Mouse (Mus musculus): ENCODE measurements around the gene Enoph1.

The Enoph1 gene

DNA sequence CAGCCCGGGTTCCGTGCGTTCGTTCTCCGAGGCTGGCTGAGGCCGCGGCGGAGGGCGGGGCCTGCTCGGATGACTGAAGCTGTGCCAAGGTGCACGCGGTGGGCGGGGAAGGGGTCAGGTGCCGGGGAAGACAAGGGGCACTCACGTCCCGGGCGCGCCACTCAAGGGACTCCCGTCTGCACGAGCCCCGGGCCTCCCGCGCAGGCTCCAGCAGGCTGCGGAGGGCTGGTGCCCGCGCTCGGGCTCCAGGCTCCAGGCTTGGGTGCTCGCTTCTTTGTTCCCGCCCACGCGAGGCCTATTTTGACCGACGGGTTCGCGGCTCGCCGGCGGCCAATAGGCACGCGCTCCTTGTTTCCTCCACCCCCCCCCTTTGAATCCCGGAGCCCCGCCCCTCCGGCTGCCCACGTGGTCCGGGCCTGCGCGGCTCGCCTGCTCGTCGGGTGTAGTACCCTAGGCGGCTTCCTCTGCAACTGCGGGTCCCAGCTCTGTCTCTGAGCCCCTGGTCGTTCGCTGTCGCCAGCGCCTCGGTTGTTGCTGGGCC is at the start of gene Enoph1, which contains the start of gene Hnrnpdl:
Enoph1 (plus strand) TSS at position 384 of the 541 bp plus-strand sequence.
Hnrnpdl (minus strand) TSS at position 63 of the 541 bp plus-strand sequence.
- DNase-seq (ENCODE audit: low spot score in 2 of 2): peak; percentile 95 to 98

DNA sequence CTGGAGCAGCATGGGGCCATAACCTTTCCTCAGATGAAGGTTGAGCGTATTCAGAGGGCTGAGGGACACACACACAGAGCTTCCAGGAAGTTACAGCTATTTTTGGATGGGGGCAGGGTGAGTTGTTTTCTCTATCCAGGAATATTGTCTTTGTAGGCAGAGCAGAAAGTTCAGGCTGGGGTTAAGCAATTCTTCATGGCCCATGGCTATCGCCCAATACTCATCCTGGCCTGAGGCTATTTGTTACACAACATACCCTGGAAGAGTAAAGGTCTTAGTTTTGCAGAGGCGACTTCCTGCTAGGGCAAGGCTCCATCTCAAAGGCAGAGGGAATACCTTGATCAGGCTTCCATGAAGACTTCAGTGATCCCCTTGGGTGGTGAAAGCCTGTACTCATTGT is 45.6 kb upstream of the Enoph1 start:
- DNase-seq (ENCODE audit: low spot score in 2 of 2): no peak

DNA sequence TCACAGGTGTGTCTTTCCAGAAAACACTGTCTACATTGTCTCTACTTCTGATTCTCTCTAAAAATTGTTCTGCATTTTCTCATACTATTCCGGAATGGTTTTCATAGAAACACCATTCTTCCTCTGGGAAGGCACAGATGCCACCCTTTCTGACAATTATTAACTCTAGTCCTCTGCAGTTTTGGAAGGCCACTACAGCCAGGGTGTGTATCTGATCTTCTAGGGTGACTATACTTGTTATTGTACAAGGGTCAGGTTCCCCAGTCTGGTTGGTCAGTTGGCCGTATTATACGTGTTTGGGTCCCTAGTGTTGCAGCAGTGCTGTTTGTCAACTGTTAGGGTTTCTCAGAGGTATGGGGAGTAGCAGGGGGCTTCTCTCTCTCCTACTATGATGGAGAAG is 45.1 kb upstream of the Enoph1 start:
- DNase-seq (ENCODE audit: low spot score in 2 of 2): no peak

DNA sequence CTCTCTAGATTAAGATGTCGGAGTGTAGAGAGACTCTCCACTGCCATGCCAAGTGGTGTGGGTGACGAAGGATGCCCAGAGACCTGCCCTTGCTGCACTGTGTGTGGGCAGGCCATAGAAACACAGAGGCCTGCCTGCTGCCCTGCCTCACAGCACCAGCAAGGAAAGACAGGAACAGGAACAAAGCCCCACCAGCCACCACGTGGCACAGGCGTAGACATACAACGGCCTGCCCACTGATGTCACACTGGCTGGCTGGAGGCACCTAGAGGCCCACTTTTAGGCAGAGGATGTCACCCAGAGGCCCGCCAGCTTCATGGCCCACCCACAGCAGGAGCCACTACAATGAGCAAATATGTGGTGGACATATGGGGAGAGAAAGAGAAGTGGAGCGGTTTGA is 39.7 kb upstream of the Enoph1 start:
- DNase-seq (ENCODE audit: low spot score in 2 of 2): no peak

DNA sequence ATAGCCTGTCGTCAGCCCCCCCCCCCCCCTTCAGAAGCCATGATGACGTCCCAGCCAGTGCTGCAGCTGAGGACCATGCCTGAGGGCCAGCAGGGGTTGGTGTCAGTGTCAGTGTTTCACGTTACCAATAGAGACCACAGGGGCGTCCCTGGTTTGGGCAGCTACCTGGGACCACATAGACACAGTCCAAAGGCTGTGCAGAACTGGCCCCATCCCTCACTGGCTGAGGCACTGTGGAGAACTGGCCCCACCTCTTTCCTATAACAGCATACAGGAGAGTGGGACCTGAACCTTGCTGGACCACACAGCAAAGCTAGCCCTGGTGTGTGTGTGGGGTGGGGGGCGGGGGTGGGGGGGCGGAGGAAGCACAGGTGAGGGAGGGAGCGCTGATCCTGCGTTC is 39.3 kb upstream of the Enoph1 start:
- no peak for DNase-seq (ENCODE audit: low spot score in 2 of 2)

DNA sequence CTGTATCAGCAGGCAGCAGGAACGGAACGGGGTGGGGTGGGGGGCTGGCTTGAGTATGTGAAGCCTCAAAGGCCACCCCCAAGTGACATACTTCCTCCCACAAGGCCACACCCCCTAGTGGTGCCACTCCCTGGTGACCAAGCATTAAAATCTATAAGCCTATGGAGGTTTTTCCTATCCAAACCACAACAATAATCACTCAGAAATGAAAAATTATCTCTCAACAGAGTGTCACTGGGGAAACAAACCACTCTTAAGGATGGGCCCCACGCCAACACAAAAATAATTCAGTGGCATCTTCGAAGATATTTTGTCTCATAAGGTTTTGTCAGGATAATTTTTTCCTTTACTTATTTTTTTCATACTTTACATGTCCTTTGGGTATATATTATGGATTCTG is 35.9 kb upstream of the Enoph1 start:
- no peak for DNase-seq (ENCODE audit: low spot score in 2 of 2)

DNA sequence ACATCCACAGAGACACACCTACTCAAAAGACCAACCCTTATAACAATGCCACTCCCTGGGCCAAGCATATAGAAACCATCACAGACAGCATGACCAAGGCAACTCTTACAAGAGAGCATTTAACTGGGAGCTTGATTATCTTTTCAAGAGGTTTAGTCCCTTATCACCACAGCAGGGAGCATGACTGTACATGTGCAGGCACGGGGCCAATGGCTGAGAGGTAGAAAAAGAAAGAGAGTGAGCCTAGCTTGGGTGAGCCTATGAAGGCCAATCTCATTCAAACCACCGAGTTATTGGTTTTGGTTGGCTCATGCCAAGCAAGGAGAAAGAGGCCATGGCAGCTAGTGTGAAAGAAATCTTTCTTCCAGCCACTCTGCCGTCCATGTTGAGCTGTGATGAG is 34.4 kb upstream of the Enoph1 start:
- DNase-seq (ENCODE audit: low spot score in 2 of 2): no peak

DNA sequence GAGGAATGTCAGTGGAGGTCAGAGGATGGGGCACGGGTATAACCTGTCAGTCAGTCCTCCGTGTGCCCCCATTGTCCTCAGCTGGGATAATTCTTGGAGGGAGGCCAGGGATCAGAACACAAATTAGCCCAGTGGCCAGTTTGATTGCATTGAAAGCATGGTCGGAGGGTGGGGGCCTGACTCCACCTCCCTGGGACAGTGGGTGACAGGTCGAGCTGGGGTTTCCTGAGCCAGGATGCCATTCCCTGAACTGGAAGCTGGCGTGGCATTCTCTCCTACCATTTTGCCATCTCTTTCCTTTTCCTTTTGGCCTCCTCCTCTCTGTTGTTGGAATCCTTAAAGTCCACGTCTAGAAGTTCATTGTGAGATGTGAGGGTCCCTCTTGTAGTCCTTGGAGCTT is 33.9 kb upstream of the Enoph1 start:
- no peak for DNase-seq (ENCODE audit: low spot score in 2 of 2)

DNA sequence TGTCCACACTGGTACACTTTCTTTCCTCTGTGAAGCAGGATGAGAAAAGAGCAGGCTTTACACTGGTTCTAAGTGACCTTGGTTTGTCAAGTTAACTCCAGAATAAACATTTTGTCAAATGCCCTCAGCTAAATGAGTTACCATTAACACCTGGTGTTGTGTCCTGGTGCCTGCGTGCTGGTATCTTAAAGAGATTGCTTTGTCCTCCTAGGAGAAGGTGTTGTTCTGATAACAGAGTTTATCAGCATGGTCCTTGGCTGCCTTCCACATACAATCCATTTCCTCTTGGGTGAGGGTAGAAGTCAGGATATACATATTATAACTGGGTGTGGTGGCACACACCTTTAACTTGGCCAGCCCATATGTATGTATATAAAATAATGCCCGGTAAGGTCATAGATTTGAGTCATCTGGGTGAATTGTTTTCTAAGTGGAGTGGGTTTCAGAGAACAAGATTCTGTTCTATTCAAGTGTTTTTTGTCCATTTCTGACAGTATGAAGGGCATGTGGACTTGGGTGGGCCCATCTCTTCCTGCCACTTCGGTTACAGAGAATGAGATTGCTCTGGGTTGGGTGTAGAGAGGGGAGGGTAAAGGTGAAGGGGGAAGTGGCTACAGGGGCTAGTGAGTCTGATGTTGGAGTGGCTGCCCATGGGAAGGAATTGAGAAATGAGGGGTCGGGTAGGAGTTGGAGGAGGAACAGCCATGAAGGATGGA is 33.3 kb upstream of the Enoph1 start:
- DNase-seq (ENCODE audit: low spot score in 2 of 2): no peak

DNA sequence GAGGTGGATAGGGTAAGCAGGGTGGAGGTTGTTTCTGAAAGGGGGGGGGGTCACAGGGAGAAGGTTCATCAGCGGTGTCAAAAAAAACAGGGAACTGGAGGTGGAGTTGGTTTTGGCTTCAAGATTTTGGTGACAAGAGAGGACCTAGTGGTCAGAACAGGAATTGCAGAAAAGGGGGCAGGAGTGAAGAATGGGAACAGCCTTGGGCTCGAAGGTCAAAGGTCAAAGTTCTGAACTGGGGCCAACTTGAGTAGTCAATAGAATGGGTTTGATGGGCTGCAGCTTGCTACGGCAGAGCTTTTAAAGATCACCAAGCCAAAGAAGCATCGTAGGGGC is 32.8 kb upstream of the Enoph1 start:
- no peak for DNase-seq (ENCODE audit: low spot score in 2 of 2)

DNA sequence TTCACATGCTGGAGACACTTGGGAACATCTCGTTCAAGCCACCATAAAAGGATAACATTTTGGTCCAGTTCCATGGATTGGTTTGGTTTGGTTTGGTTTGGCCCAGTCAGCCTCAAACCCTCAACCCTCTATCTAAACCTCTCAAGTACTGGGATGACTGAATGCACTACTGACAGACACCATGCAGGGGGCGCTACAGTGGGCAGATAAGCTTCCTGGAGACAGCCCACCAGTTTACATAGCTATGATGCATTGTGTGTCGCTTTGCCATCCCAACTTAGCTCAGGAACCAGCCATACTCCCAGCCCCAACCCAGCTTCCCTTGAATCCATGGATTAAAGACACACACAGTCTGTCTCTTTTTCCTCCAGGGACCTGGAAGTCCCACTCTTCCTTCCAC is 31.3 kb upstream of the Enoph1 start:
- no peak for DNase-seq (ENCODE audit: low spot score in 2 of 2)

DNA sequence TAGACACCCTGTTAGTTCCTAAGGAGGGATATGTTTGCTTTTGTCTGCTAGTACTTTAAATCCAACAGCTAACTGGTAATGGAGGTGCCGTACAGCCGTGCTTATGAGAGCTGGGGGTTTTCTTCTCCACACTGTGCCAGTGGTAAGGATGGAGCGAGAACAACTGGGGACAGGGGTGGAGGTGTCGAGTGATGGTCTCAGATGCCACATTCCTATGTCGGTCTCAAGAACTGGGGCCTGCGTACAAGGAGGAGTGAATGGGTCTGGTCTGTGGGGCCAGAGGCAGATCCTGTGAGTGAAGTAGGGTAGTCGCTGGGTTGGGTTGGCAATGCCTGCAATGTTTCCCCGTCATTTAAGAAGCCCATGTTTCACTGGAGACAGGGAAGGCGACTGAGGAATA is 27.2 kb upstream of the Enoph1 start:
- no peak for DNase-seq (ENCODE audit: low spot score in 2 of 2)

DNA sequence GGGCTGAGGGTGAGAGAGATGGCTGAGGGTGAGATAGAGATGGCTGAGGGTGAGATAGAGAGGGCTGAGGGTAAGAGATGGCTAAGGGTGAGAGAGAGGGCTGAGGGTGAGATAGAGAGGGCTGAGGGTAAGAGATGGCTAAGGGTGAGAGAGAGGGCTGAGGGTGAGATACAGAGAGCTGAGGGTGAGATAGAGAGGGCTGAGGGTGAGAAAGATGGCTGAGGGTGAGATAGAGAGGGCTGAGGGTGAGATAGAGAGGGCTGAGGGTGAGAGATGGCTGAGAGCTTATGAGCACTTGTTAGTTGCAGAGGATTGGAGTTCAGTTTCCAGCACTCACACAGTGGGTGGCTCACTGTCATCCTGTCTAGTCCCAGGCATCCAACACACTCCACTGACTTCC is 19.7 kb upstream of the Enoph1 start:
- no peak for DNase-seq (ENCODE audit: low spot score in 2 of 2)

DNA sequence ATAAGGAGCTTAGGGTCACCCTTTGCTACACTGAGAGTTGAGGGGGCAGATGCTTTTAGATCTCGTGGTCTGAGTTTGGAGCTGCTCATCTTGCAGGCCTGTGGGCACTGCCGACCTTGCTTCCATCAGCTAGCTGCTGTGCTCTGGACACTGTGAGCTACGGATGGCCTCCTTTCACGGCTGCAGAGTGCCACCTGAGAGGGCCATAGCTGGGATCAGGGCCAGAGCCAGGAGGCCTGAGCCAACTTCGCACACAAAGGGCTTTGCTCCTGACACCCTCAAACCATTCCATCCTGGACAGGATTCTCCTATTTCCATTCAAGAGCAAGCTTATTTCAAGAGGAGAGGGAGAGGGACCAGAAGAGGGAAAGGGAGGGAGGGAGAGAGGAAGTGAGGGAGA is 15.4 kb upstream of the Enoph1 start:
- no peak for DNase-seq (ENCODE audit: low spot score in 2 of 2)

DNA sequence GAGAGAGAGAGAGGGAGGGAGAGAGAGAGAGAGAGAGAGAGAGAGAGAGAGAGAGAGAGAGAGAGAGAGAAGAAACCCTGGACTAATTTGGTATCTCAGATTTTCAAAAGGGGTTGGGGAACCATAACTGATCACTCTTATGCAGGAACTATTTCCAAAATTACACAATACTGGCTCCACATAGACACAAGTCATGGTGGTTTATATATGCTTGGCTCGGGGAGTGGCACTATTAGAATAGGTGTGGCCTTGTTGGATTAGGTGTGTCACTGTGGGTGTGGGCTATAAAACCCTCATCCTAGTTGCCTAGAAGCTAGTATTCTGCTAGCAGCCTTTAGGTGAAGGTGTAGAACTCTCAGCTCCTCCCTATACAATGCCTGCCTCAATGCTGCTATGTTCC is 14.9 kb upstream of the Enoph1 start:
- no peak for DNase-seq (ENCODE audit: low spot score in 2 of 2)

DNA sequence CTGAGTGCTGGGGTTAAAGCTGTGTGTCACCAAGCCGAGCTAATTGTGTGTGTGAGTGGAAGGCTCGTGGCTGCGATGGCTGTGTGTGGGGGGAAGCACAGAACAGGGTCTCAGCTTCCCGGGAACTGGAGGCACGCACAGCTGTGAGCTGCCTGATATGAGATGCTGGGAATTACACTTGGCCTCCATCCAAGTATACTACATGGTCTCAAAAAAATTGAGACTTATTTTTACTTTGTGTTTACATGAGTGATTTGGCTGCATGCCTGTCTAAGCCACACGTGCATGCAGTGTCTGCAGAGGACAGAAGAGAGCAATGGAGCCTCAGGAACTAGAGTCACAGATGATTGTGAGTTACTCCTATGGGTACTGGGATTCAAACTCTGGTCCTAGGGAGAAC is 9.7 kb upstream of the Enoph1 start:
- peak; percentile 43 to 47 for DNase-seq (ENCODE audit: low spot score in 2 of 2)

DNA sequence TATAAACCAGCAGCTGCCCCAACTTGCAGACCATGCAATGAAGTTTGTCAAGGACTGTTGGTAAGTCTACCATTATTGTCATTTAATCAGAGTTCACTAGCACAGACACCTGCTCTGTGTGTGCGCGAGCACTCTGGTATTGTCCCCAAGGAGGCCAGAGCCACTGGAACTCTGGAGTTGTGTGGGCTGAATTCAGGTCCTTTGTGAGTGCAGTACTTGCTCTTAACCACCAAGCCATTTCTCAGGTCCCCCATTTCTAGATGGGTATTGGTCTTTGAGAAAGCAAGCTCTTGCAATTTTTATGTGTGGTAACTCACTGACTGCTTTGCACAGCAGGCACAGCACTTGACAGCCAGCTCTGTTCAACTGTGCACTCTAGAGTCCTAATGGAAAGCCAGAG is 7.7 kb upstream of the Enoph1 start:
- DNase-seq (ENCODE audit: low spot score in 2 of 2): no peak

DNA sequence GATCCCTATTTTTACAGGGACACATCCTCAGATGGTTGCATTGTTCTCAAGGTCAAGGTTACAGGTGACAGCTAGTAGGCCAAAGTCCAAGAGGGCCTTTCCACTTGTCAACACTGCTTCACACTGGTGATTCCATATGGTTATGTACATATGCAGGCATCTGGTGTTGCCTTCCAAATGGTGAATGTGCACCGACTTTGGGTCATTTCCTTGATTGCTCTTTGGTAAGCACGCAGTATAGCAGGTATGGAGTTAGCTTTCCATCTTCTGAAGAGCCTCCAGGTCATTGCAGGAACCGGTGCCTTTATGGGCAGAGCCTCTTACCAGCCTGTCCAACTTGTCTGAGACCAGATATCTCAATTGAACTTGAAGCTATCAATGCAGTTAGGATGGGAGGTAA is 7.1 kb upstream of the Enoph1 start:
- no peak for DNase-seq (ENCODE audit: low spot score in 2 of 2)

DNA sequence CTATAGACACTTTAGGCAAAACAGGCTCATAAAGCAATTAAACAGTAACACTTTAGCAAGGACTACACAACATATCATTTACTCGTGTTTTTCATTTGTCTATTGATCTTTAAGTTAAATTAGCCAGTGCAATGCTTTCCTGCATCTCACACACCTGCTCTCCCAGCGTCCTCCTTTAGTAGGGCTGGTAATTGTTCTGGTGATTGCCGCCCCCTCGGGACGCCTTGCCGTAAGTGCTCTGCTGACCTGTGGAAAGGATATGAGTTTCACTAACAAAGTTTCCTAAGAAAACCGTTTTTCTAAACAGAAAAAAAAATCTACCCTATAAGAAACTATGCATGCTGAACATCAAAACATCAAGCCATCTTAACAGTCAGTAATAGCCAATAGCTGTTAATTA is 3.8 kb upstream of the Enoph1 start:
- DNase-seq (ENCODE audit: low spot score in 2 of 2): no peak

DNA sequence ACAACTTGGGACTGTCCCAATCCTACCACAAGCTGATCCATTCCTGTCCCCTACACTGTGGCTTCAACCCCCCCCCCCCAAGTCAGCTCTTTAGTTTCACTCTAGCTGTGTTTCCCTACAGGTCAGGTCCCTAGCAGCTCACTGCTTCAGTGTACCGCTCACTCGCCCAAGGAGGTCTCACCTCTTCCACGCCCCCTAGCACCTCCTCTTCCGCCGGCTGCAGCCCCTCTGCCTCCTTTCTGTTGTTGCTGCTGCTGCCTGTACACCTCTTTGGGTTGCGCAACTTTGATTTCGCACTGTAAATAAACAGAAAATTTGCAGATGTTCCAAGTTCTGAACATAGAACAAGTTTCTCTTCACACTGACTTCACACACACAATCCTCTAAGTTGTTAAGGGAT is 3.1 kb upstream of the Enoph1 start:
- no peak for DNase-seq (ENCODE audit: low spot score in 2 of 2)

DNA sequence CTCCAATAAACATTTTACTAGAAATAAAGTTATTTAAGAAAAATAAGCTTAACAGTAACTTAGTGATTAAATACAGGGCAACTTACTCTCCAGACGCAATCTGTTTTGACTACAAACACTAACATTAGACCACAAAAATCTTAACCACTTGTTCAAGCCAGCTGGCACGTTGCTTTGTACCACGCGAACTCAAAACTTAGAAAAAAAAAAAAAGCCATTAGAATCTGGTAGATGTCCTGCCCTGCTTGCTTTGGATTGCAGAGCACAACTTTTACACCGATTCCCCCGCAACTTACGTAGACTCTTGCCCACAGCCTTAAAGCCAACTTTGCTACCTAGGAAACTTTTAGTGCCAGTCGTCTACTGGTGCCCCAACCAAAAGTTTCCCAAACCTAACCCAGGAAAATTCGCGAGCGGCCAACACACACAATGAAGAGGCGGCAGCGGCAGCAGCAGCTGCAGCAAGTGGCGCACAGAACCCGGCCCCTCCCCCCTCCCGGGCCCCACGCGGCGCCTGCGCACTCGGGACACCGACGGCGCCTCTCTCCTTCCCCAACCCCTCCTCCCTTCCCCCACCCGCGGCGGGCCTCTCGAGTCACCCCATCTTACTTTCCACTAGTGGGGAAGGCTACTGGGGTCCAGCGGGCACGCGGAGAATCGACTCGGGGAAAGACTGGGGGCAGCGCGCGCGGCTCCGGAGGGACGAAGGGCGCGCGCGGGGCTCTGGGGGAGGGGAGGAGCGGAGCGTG is 1.6 kb upstream of the Enoph1 start:
- peak; percentile 83 to 86 for DNase-seq (ENCODE audit: low spot score in 2 of 2)

DNA sequence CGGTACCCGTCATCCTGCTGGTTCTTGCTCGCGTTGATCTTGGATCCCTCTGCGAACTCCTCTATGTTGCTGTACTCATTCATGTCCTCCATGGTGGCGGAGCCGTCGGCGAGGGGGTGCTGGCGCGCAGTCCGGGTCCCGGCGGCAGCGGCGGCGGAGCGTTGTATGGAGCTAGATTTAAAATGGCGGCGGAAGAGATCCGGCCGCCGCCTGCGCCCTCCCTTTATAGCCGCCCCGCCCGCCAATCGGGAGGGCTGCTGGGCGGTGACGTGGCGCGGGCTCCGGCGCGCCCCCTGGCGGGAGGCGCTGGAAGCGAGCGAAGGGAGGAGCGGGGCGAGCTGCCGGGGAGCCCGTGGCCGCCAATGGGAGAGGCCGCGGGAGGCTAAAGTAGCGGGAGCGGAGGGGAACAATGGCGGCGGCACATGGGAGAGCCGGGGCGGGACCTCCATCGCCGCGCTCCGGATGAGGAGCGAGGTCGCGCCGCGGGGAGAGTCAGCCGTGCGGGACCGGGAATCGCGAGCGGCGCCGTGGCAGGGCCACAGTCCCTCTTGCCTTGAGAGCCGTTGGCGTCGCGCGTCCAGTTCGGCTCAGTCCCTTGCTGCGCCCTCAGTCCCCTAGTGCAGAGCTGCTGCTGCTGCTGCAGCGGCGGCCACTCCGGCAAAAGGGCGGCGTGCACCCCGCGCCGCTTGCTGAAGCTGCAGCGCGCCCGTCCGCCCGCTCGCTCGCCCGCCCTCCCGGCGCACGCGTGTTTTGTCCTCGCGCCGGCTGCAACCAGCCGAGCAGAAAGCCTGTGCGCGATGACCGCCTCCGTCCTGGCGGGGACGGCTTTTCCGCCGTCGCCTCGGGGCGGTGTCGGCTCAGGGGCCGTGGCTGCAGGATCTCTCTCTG is 827 bp upstream of the Enoph1 start:
- DNase-seq (ENCODE audit: low spot score in 2 of 2): peak; percentile 94 to 95

Data from right cerebral cortex, adult 2 months (tissue).